Mouse (Mus musculus): ENCODE results near the gene Rnf220.

DNA sequence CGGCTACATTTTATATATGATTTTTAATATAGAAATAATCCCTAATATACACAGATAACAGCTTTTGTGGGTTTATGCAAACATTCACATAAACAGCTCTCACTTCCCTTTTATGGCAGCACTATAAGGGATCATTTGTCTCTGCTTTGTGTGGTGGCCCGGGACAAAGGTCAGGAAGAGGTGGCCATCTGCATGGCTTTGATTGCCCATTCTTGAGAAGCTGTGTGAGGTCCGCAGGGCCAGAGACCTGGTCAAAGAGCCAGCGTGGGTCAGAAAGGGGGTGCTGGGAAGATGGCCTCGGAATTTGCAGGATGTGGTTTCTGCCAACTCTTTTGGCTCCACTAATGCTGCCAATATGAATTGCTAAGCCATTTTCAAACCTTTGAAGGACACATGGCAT is 273.9 kb downstream of the Rnf220 start:
- TF ChIP-seq CTCF (IDR thresholded peaks at IDR 0.05; ENCODE audit: extremely low read depth, insufficient read depth, low read length) = no peak
- TF ChIP-seq POLR2A (IDR thresholded peaks at IDR 0.05; ENCODE audit: extremely low read depth, insufficient read depth, low read length) = no peak

Measured in cortical plate, adult 2 months (tissue).